Mouse (Mus musculus): ENCODE data around the gene Fbn1. TPM values are rescaled to one million over a fixed set of nuclear protein-coding genes. Genes with fewer than 3 reads are reported as not detected.
A peak's percentile ranks its signal among the peaks of the same experiment; 100 is the strongest.

Gene Fbn1
- polyA plus RNA-seq, 1 experiment from 2014 or later, result 2.1 TPM

- H3K4me2 ChIP-seq (ENCODE audit: low read length), result no peak overlapping the region
- 73% methylated on average over 5 of the region's 5 CpGs for WGBS
These were observed 232.2 kb downstream of the Fbn1 start for GRCm38 (mm10) chr2:125275617-125276016.

GRCm38 (mm10) chr2:125268876-125269275 is 238.9 kb downstream of the Fbn1 start:
- WGBS, result 77% methylated on average over 1 of the region's 1 CpGs
- Histone ChIP-seq H3K9ac (ENCODE audit: low read depth, low read length) (no peak overlapping the region), H3K9me3 (ENCODE audit: control insufficient read depth, low read length) (no peaks in the 10 kb centered on the region), H3K4me1 (ENCODE audit: control insufficient read depth, insufficient read depth, low read depth, low read length) (peaks cover 2% of the 10 kb centered on the region), H3K36me3 (ENCODE audit: control insufficient read depth, insufficient read depth, low read length) (no peaks in the 10 kb centered on the region), H3K27ac (ENCODE audit: low read depth, low read length) (no peak overlapping the region), H3K4me3 (ENCODE audit: low read length) (no peak overlapping the region), H3K4me2 (ENCODE audit: low read length) (no peak overlapping the region), H3K27me3 (replicated peaks; ENCODE audit: control insufficient read depth, insufficient read depth, low read length) (no peaks in the 10 kb centered on the region)
- ATAC-seq, result no peak

More at GRCm38 (mm10) chr2:125275617-125276016, 232.2 kb downstream of the Fbn1 start:
- no peaks in the 10 kb centered on the region for H3K27me3 ChIP-seq (replicated peaks; ENCODE audit: control insufficient read depth, insufficient read depth, low read length)
- H3K9ac ChIP-seq (ENCODE audit: low read depth, low read length), result no peak overlapping the region
- no peaks in the 10 kb centered on the region for H3K36me3 ChIP-seq (ENCODE audit: control insufficient read depth, insufficient read depth, low read length)
- H3K4me3 ChIP-seq (ENCODE audit: low read length), result no peak overlapping the region
- H3K27ac ChIP-seq (ENCODE audit: low read depth, low read length), result no peak overlapping the region
- no peaks in the 10 kb centered on the region for H3K4me1 ChIP-seq (ENCODE audit: control insufficient read depth, insufficient read depth, low read depth, low read length)
- ATAC-seq, result no peak
- no peaks in the 10 kb centered on the region for H3K9me3 ChIP-seq (ENCODE audit: control insufficient read depth, low read length)

GRCm38 (mm10) chr2:125263753-125264152 is 244.0 kb downstream of the Fbn1 start:
- Histone ChIP-seq H3K36me3 (ENCODE audit: control insufficient read depth, insufficient read depth, low read length) (no peaks in the 10 kb centered on the region), H3K4me3 (ENCODE audit: low read length) (no peak overlapping the region), H3K27ac (ENCODE audit: low read depth, low read length) (no peak overlapping the region), H3K9ac (ENCODE audit: low read depth, low read length) (no peak overlapping the region), H3K9me3 (ENCODE audit: control insufficient read depth, low read length) (no peaks in the 10 kb centered on the region), H3K4me2 (ENCODE audit: low read length) (no peak overlapping the region), H3K27me3 (replicated peaks; ENCODE audit: control insufficient read depth, insufficient read depth, low read length) (no peaks in the 10 kb centered on the region), H3K4me1 (ENCODE audit: control insufficient read depth, insufficient read depth, low read depth, low read length) (peaks cover 8% of the 10 kb centered on the region)
- WGBS, result 11% methylated on average over 9 of the region's 9 CpGs
- ATAC-seq, result no peak

- Histone ChIP-seq H3K9me3 (ENCODE audit: control insufficient read depth, low read length) (no peaks in the 10 kb centered on the region), H3K36me3 (ENCODE audit: control insufficient read depth, insufficient read depth, low read length) (no peaks in the 10 kb centered on the region), H3K4me3 (ENCODE audit: low read length) (no peak overlapping the region), H3K4me2 (ENCODE audit: low read length) (peak overlapping the region; percentile 31; the same call in 1 of the 2 replicates), H3K9ac (ENCODE audit: low read depth, low read length) (no peak overlapping the region), H3K4me1 (ENCODE audit: control insufficient read depth, insufficient read depth, low read depth, low read length) (peaks cover 8% of the 10 kb centered on the region), H3K27me3 (replicated peaks; ENCODE audit: control insufficient read depth, insufficient read depth, low read length) (no peaks in the 10 kb centered on the region), H3K27ac (ENCODE audit: low read depth, low read length) (no peak overlapping the region)
- WGBS, result 19% methylated on average over 5 of the region's 5 CpGs
- peak; percentile 83 for ATAC-seq
These were observed 244.7 kb downstream of the Fbn1 start for GRCm38 (mm10) chr2:125263056-125263455.

- Histone ChIP-seq H3K27ac (ENCODE audit: low read depth, low read length) (no peak overlapping the region), H3K9me3 (ENCODE audit: control insufficient read depth, low read length) (no peaks in the 10 kb centered on the region), H3K36me3 (ENCODE audit: control insufficient read depth, insufficient read depth, low read length) (no peaks in the 10 kb centered on the region), H3K27me3 (replicated peaks; ENCODE audit: control insufficient read depth, insufficient read depth, low read length) (no peaks in the 10 kb centered on the region), H3K4me3 (ENCODE audit: low read length) (no peak overlapping the region), H3K4me2 (ENCODE audit: low read length) (no peak overlapping the region), H3K4me1 (ENCODE audit: control insufficient read depth, insufficient read depth, low read depth, low read length) (peaks cover 8% of the 10 kb centered on the region), H3K9ac (ENCODE audit: low read depth, low read length) (no peak overlapping the region)
- 95% methylated on average over 2 of the region's 2 CpGs for WGBS
- ATAC-seq, result no peak
These were observed 247.5 kb downstream of the Fbn1 start for GRCm38 (mm10) chr2:125260326-125260725.

GRCm38 (mm10) chr2:125259230-125260120 is 248.3 kb downstream of the Fbn1 start:
- peaks cover 8% of the 10 kb centered on the region for H3K4me1 ChIP-seq (ENCODE audit: control insufficient read depth, insufficient read depth, low read depth, low read length)
- no peak overlapping the region for H3K4me2 ChIP-seq (ENCODE audit: low read length)
- ATAC-seq, result no peak
- no peak overlapping the region for H3K9ac ChIP-seq (ENCODE audit: low read depth, low read length)
- peaks cover 3% of the 10 kb centered on the region for H3K36me3 ChIP-seq (ENCODE audit: control insufficient read depth, insufficient read depth, low read length)
- 86% methylated on average over 14 of the region's 14 CpGs for WGBS
- no peaks in the 10 kb centered on the region for H3K9me3 ChIP-seq (ENCODE audit: control insufficient read depth, low read length)
- H3K27ac ChIP-seq (ENCODE audit: low read depth, low read length), result no peak overlapping the region
- no peaks in the 10 kb centered on the region for H3K27me3 ChIP-seq (replicated peaks; ENCODE audit: control insufficient read depth, insufficient read depth, low read length)
- H3K4me3 ChIP-seq (ENCODE audit: low read length), result no peak overlapping the region

GRCm38 (mm10) chr2:125255886-125256285 is 251.9 kb downstream of the Fbn1 start:
- WGBS, result 90% methylated on average over 3 of the region's 3 CpGs

GRCm38 (mm10) chr2:125254630-125255029 is 253.2 kb downstream of the Fbn1 start:
- no peak overlapping the region for H3K9ac ChIP-seq (ENCODE audit: low read depth, low read length)
- H3K9me3 ChIP-seq (ENCODE audit: control insufficient read depth, low read length), result no peaks in the 10 kb centered on the region
- no peaks in the 10 kb centered on the region for H3K4me1 ChIP-seq (ENCODE audit: control insufficient read depth, insufficient read depth, low read depth, low read length)
- no peak overlapping the region for H3K4me3 ChIP-seq (ENCODE audit: low read length)
- H3K27me3 ChIP-seq (replicated peaks; ENCODE audit: control insufficient read depth, insufficient read depth, low read length), result no peaks in the 10 kb centered on the region
- no peak for ATAC-seq
- peaks cover 13% of the 10 kb centered on the region for H3K36me3 ChIP-seq (ENCODE audit: control insufficient read depth, insufficient read depth, low read length)
- H3K27ac ChIP-seq (ENCODE audit: low read depth, low read length), result no peak overlapping the region
- WGBS, result 97% methylated on average over 3 of the region's 3 CpGs
- H3K4me2 ChIP-seq (ENCODE audit: low read length), result no peak overlapping the region

More at GRCm38 (mm10) chr2:125255886-125256285, 251.9 kb downstream of the Fbn1 start:
- Histone ChIP-seq H3K36me3 (ENCODE audit: control insufficient read depth, insufficient read depth, low read length) (peaks cover 13% of the 10 kb centered on the region), H3K27me3 (replicated peaks; ENCODE audit: control insufficient read depth, insufficient read depth, low read length) (no peaks in the 10 kb centered on the region), H3K9me3 (ENCODE audit: control insufficient read depth, low read length) (no peaks in the 10 kb centered on the region), H3K4me1 (ENCODE audit: control insufficient read depth, insufficient read depth, low read depth, low read length) (no peaks in the 10 kb centered on the region), H3K4me2 (ENCODE audit: low read length) (no peak overlapping the region), H3K9ac (ENCODE audit: low read depth, low read length) (no peak overlapping the region), H3K27ac (ENCODE audit: low read depth, low read length) (no peak overlapping the region), H3K4me3 (ENCODE audit: low read length) (no peak overlapping the region)
- no peak for ATAC-seq

- H3K4me1 ChIP-seq (ENCODE audit: control insufficient read depth, insufficient read depth, low read depth, low read length), result peaks cover 2% of the 10 kb centered on the region
- no peak overlapping the region for H3K4me3 ChIP-seq (ENCODE audit: low read length)
- 97% methylated on average over 6 of the region's 6 CpGs for WGBS
- no peak for ATAC-seq
- no peaks in the 10 kb centered on the region for H3K27me3 ChIP-seq (replicated peaks; ENCODE audit: control insufficient read depth, insufficient read depth, low read length)
- no peak overlapping the region for H3K4me2 ChIP-seq (ENCODE audit: low read length)
- H3K9ac ChIP-seq (ENCODE audit: low read depth, low read length), result no peak overlapping the region
- H3K27ac ChIP-seq (ENCODE audit: low read depth, low read length), result no peak overlapping the region
- peaks cover 13% of the 10 kb centered on the region for H3K36me3 ChIP-seq (ENCODE audit: control insufficient read depth, insufficient read depth, low read length)
- no peaks in the 10 kb centered on the region for H3K9me3 ChIP-seq (ENCODE audit: control insufficient read depth, low read length)
These were observed 254.1 kb downstream of the Fbn1 start for GRCm38 (mm10) chr2:125253699-125254098.
